In genomic region chr16:44720518-44720917, GRCm38 (mm10) we compare ENCODE assay signal across 10 mouse cellular contexts. TPM values are rescaled to one million over a fixed set of nuclear protein-coding genes. Genes with fewer than 3 reads are reported as not detected.
DNase-seq lines count a peak whose midpoint lies in the region; ATAC-seq and TF ChIP-seq lines count a peak whose summit lies in the region.
"Had no signal": no experiment of that assay in that cellular context is flagged by ENCODE, and none has a peak within 500 bp of the region (broad histone marks: within the 10 kb centered on the region; RNA-seq: fewer than 3 reads in every experiment).

No protein-coding gene starts in this region.

- no peak overlapping the region for H3K4me3 ChIP-seq in forebrain, postnatal 0 days (ENCODE audit: low read depth, low read length)
- no peak overlapping the region for H3K4me3 ChIP-seq in forebrain, embryonic 11.5 days (ENCODE audit: low read depth, low read length)
- H3K4me3 ChIP-seq in lung, embryonic 15.5 days = no peak overlapping the region
- H3K4me3 ChIP-seq in G1E (ENCODE audit: low read depth, low read length) = no peak overlapping the region
- H3K4me3 ChIP-seq: liver, embryonic 15.5 days; neural tube, embryonic 13.5 days had no signal

- no peaks in the 10 kb centered on the region for H3K27me3 ChIP-seq in forebrain, postnatal 0 days (ENCODE audit: insufficient read depth, low read length)
- no peaks in the 10 kb centered on the region for H3K27me3 ChIP-seq in forebrain, embryonic 11.5 days (ENCODE audit: control insufficient read depth, insufficient read depth, low read length)
- no peaks in the 10 kb centered on the region for H3K27me3 ChIP-seq in lung, embryonic 15.5 days
- H3K27me3 ChIP-seq in G1E (ENCODE audit: insufficient read depth, low read length) = no peaks in the 10 kb centered on the region
- H3K27me3 ChIP-seq: liver, embryonic 15.5 days; neural tube, embryonic 13.5 days had no signal

- no peak overlapping the region for H3K9ac ChIP-seq in forebrain, postnatal 0 days
- H3K9ac ChIP-seq in forebrain, embryonic 11.5 days (ENCODE audit: low read length) = no peak overlapping the region
- H3K9ac ChIP-seq in lung, embryonic 15.5 days = no peak overlapping the region
- H3K9ac ChIP-seq: liver, embryonic 15.5 days; neural tube, embryonic 13.5 days had no signal

- H3K36me3 ChIP-seq in forebrain, postnatal 0 days (ENCODE audit: insufficient read depth) = peaks cover 8% of the 10 kb centered on the region; the same call in 1 of the 2 replicates
- no peaks in the 10 kb centered on the region; the same call in 1 of the 2 replicates for H3K36me3 ChIP-seq in forebrain, embryonic 11.5 days (ENCODE audit: control insufficient read depth, insufficient read depth, low read length)
- no peaks in the 10 kb centered on the region for H3K36me3 ChIP-seq in lung, embryonic 15.5 days
- peaks cover 25% of the 10 kb centered on the region for H3K36me3 ChIP-seq in G1E (replicated peaks)

- WGBS in forebrain, postnatal 0 days = 64% methylated on average over 3 of the region's 3 CpGs
- WGBS in forebrain, embryonic 11.5 days = 76% methylated on average over 3 of the region's 3 CpGs
- 78% methylated on average over 3 of the region's 3 CpGs for WGBS in lung, embryonic 15.5 days

- peak; percentile 77 for TF ChIP-seq CTCF in forebrain, postnatal 0 days (IDR thresholded peaks at IDR 0.05; ENCODE audit: low read depth)
- peak; percentile 83 for TF ChIP-seq CTCF in G1E (IDR thresholded peaks at IDR 0.05; ENCODE audit: low read depth, low read length)

- peaks cover 5% of the 10 kb centered on the region; the same call in 1 of the 2 replicates for H3K4me1 ChIP-seq in forebrain, postnatal 0 days (ENCODE audit: insufficient read depth)
- peaks cover 5% of the 10 kb centered on the region; the same call in 1 of the 2 replicates for H3K4me1 ChIP-seq in forebrain, embryonic 11.5 days (replicated peaks; ENCODE audit: control insufficient read depth, insufficient read depth, low read length)
- H3K4me1 ChIP-seq in lung, embryonic 15.5 days = peaks cover 28% of the 10 kb centered on the region
- H3K4me1 ChIP-seq in G1E (ENCODE audit: insufficient read depth, low read depth, low read length) = peaks cover 18% of the 10 kb centered on the region

- DNase-seq in forebrain, postnatal 0 days = peak; percentile 40
- no peak for DNase-seq in forebrain, embryonic 11.5 days (ENCODE audit: low spot score)
- DNase-seq in lung, postnatal 25 days (ENCODE audit: low spot score) = no peak
- DNase-seq in G1E (ENCODE audit: low spot score) = no peak
- no peak for DNase-seq in adrenal gland, postnatal 14 days
- no peak for DNase-seq in ovary, adult 18-20 months (ENCODE audit: low spot score)

- H3K9me3 ChIP-seq in forebrain, postnatal 0 days (ENCODE audit: low read length) = no peaks in the 10 kb centered on the region
- H3K9me3 ChIP-seq in forebrain, embryonic 11.5 days (ENCODE audit: control insufficient read depth, low read length) = no peaks in the 10 kb centered on the region
- H3K9me3 ChIP-seq in lung, embryonic 15.5 days = no peaks in the 10 kb centered on the region
- no peaks in the 10 kb centered on the region for H3K9me3 ChIP-seq in G1E (replicated peaks)
- H3K9me3 ChIP-seq: liver, embryonic 15.5 days; neural tube, embryonic 13.5 days had no signal

- no peak overlapping the region for H3K4me2 ChIP-seq in forebrain, postnatal 0 days (ENCODE audit: low read depth)
- no peak overlapping the region for H3K4me2 ChIP-seq in forebrain, embryonic 11.5 days (ENCODE audit: low read depth, low read length, severe bottlenecking)
- no peak overlapping the region for H3K4me2 ChIP-seq in lung, embryonic 15.5 days
- H3K4me2 ChIP-seq: liver, embryonic 15.5 days; neural tube, embryonic 13.5 days had no signal

- no peak overlapping the region for H3K27ac ChIP-seq in forebrain, postnatal 0 days (ENCODE audit: low read depth, low read length)
- no peak overlapping the region for H3K27ac ChIP-seq in forebrain, embryonic 11.5 days (ENCODE audit: low read depth, low read length)
- peak overlapping the region; percentile 81; the same call in 1 of the 2 replicates for H3K27ac ChIP-seq in lung, embryonic 15.5 days
- H3K27ac ChIP-seq: liver, embryonic 15.5 days; neural tube, embryonic 13.5 days had no signal

- no peak for ATAC-seq in forebrain, postnatal 0 days
- ATAC-seq in forebrain, embryonic 11.5 days (replicated peaks; ENCODE audit: low FRiP score) = no peak
- no peak for ATAC-seq in lung, embryonic 15.5 days (ENCODE audit: borderline replicate concordance, extremely low read depth, low FRiP score, low TSS enrichment)
- no peak for ATAC-seq in G1E (ENCODE audit: extremely low read depth, insufficient number of reproducible peaks, low FRiP score, poor library complexity, severe bottlenecking)
- ATAC-seq in megakaryocyte progenitor cell, adult 5-6 weeks (replicated peaks; ENCODE audit: poor library complexity) = 0 out of 2 replicates have a peak, but pooled peaks have one; percentile 23

RNA-seq across cellular contexts. Expression of gene Nepro, which starts 3.6 kb away (rescaled TPM):
- total RNA-seq in forebrain, postnatal 0 days (2014; rRNA removed) = 4.0 and 5.4 TPM in 2 replicates
- 1.7 and 2.2 TPM in 2 replicates for polyA plus RNA-seq in forebrain, postnatal 0 days (2015; fragmentation: Nextera tagmentation; extraction: Ambion mirVana)
- 11.9 and 13.2 TPM in 2 replicates for polyA plus RNA-seq in forebrain, embryonic 11.5 days (2014; fragmentation: Nextera tagmentation; extraction: Ambion mirVana)
- 9.5 and 9.8 TPM in 2 replicates for polyA plus RNA-seq in lung, embryonic 15.5 days (2015; fragmentation: Nextera tagmentation; extraction: Ambion mirVana)
- 17.3 and 19.8 TPM in 2 replicates for total RNA-seq in G1E (2014; fragmentation: Nextera tagmentation)
- total RNA-seq in G1E (2017) = 22.5 and 27.7 TPM in 2 replicates
- 4.8 and 5.4 TPM in 2 replicates for polyA plus RNA-seq in G1E (2012)
- 18.6 and 20.5 TPM in 2 replicates for total RNA-seq in megakaryocyte progenitor cell, adult 5-6 weeks (2015)
- total RNA-seq in megakaryocyte progenitor cell, adult 5-6 weeks (2017) = 19.4 and 26.3 TPM in 2 replicates
- total RNA-seq in adrenal gland, postnatal 14 days (2021) = 9.2 and 10.8 TPM in 2 replicates

RNA-seq across cellular contexts. Expression of gene Gtpbp8, which starts 25.6 kb away (rescaled TPM):
- 28.6 and 45.3 TPM in 2 replicates for total RNA-seq in forebrain, postnatal 0 days (2014; rRNA removed)
- 26.9 and 32.0 TPM in 2 replicates for polyA plus RNA-seq in forebrain, postnatal 0 days (2015; fragmentation: Nextera tagmentation; extraction: Ambion mirVana)
- polyA plus RNA-seq in forebrain, embryonic 11.5 days (2014; fragmentation: Nextera tagmentation; extraction: Ambion mirVana) = 29.6 and 34.2 TPM in 2 replicates
- 25.9 and 31.3 TPM in 2 replicates for polyA plus RNA-seq in lung, embryonic 15.5 days (2015; fragmentation: Nextera tagmentation; extraction: Ambion mirVana)
- total RNA-seq in G1E (2014; fragmentation: Nextera tagmentation) = 34.3 and 41.9 TPM in 2 replicates
- total RNA-seq in G1E (2017) = 26.6 and 32.2 TPM in 2 replicates
- 26.4 and 36.5 TPM in 2 replicates for polyA plus RNA-seq in G1E (2012)
- total RNA-seq in megakaryocyte progenitor cell, adult 5-6 weeks (2015) = 12.6 and 16.1 TPM in 2 replicates
- 14.5 and 15.2 TPM in 2 replicates for total RNA-seq in megakaryocyte progenitor cell, adult 5-6 weeks (2017)
- total RNA-seq in adrenal gland, postnatal 14 days (2021) = 19.0 and 20.1 TPM in 2 replicates

RNA-seq across cellular contexts. Expression of gene Cd200r1, which starts 45.0 kb away (rescaled TPM):
- total RNA-seq in forebrain, postnatal 0 days (2014; rRNA removed) = 0.69 and 1.5 TPM in 2 replicates
- 0.34 and 0.36 TPM in 2 replicates for polyA plus RNA-seq in forebrain, postnatal 0 days (2015; fragmentation: Nextera tagmentation; extraction: Ambion mirVana)
- 0.29 and 0.55 TPM in 2 replicates for polyA plus RNA-seq in forebrain, embryonic 11.5 days (2014; fragmentation: Nextera tagmentation; extraction: Ambion mirVana)
- 1.3 and 1.5 TPM in 2 replicates for polyA plus RNA-seq in lung, embryonic 15.5 days (2015; fragmentation: Nextera tagmentation; extraction: Ambion mirVana)
- total RNA-seq in G1E (2014; fragmentation: Nextera tagmentation) = 2.8 TPM in 2 replicates
- total RNA-seq in G1E (2017) = 6.4 TPM in 2 replicates
- polyA plus RNA-seq in G1E (2012) = 0.06 and 0.12 TPM in 2 replicates
- 8.0 and 11.0 TPM in 2 replicates for total RNA-seq in megakaryocyte progenitor cell, adult 5-6 weeks (2015)
- 3.7 and 5.6 TPM in 2 replicates for total RNA-seq in megakaryocyte progenitor cell, adult 5-6 weeks (2017)
- 0.59 and 1.4 TPM in 2 replicates for total RNA-seq in adrenal gland, postnatal 14 days (2021)
